Mouse (Mus musculus): ENCODE data around the gene Phyhd1.
A peak's percentile ranks its signal among the peaks of the same experiment; 100 is the strongest.

The Phyhd1 gene

DNA sequence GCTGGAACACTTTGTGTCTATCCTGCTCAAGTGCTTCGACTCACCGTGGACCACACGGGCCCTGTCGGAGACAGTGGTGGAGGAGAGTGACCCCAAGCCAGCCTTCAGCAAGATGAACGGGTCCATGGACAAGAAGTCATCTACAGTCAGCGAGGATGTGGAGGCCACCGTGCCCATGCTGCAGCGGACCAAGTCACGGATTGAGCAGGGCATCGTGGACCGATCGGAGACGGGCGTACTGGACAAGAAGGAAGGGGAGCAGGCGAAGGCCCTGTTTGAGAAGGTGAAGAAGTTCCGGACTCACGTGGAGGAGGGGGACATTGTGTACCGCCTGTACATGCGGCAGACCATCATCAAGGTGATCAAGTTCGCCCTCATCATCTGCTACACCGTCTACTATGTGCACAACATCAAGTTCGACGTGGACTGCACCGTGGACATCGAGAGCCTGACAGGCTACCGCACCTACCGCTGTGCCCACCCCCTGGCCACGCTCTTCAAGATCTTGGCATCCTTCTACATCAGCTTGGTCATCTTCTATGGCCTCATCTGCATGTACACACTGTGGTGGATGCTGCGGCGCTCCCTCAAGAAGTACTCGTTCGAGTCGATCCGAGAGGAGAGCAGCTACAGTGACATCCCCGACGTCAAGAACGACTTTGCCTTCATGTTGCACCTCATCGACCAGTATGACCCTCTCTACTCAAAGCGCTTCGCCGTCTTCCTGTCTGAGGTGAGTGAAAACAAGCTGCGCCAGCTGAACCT is 10.2 kb upstream of the Phyhd1 start:
- DNase-seq (ENCODE audit: inconsistent ontology term) = no peak

DNA sequence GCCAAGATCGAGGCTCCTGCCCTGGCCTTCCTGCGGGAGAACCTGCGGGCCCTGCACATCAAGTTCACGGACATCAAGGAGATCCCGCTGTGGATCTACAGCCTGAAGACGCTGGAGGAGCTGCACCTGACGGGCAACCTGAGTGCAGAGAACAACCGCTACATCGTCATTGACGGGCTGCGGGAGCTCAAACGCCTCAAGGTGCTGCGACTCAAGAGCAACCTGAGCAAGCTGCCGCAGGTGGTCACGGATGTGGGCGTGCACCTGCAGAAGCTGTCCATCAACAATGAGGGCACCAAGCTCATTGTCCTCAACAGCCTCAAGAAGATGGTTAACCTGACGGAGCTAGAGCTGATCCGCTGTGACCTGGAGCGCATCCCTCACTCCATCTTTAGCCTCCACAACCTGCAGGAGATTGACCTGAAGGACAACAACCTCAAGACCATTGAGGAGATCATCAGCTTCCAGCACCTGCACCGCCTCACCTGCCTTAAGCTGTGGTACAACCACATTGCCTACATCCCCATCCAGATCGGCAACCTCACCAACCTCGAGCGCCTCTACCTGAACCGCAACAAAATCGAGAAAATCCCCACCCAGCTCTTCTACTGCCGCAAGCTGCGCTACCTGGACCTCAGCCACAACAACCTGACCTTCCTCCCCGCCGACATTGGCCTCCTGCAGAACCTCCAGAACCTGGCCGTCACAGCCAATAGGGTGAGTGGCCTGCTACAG is 9.2 kb upstream of the Phyhd1 start:
- no peak for DNase-seq (ENCODE audit: inconsistent ontology term)

DNA sequence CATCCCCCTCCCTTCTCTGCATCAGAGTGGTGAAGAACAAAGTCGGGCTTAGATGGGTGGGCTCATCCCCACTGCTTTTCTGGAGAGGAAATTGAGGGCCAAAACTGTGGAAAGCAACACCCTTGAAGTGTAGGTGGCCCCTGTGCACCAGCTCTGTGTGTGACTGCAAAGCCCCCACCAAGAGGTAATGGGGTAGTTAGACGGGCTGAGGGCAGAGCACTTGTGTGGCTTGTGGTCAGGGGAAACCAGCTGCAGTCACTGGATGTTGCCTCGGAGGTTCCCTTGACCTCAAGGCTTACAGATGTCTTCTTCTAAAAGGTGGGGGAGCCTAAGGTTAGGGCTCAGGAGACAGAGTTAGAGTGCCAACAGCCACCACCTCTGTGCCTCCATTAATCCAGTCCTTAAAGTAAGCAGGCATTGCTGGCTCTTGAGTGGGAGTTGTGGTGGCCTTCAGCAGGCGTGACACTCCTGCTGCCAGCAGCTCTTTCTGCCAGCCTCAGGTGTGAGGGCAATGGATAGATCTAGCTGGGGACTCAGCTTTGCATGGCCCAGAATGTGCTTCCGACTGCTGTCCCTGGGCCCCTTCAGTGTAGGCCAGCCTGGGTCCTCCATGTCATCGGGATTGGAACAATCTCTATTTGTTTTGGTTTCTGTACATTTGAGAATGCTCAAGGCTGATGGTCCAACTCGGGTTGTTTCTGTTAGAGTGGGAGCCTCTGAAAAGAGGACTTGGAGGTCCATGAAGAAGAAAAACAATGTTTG is 8.1 kb upstream of the Phyhd1 start:
- no peak for DNase-seq (ENCODE audit: inconsistent ontology term)

- DNase-seq (ENCODE audit: inconsistent ontology term) = peak; percentile 55
Observed at GRCm38 (mm10) chr2:30258600-30258999, 7.4 kb upstream of the Phyhd1 start.

GRCm38 (mm10) chr2:30259131-30260064 is 6.6 kb upstream of the Phyhd1 start:
- DNase-seq (ENCODE audit: inconsistent ontology term) = no peak

- DNase-seq (ENCODE audit: inconsistent ontology term) = no peak
Observed at GRCm38 (mm10) chr2:30261064-30261736, 4.8 kb upstream of the Phyhd1 start.

DNA sequence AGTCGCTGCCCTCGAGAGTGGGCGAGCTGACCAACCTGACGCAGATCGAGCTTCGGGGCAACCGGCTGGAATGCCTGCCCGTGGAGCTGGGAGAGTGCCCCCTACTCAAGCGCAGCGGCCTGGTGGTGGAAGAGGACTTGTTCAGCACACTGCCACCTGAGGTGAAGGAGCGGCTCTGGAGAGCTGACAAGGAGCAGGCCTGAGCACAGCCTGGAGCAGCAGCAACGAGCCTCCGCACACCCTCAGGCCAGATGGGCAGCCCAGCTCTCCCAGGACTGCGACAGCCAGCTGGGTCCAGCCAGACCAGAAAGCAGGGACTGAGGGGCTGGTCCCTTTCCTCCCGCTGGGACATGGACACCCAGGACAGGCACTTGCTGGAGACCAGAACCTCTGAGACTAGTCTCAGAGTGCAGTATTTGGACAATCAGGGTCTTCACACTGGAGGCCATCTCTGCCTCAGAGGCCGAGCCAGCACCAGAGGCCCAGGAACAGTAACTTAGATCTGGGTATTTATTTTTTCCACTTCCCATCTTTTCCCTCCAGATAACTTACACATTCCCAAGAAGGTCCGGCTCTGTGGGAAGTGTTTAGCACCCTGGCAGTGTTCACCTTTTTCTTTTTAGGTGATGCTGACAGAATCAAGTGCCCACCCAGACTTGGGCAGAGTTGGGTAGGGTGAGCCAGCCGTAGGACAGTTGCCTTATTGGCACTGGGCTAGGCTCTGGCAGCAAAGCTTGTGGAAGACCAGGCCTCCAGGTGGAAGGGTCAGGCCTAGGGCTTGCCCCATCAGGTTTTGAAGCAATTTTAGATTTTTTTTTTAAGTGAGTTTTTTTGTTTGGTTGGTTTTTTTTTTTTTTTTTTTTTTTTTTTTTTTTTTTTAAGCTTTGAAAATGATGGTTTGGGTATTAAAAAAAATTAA is 3.8 kb upstream of the Phyhd1 start:
- DNase-seq (ENCODE audit: inconsistent ontology term) = no peak

- peak; percentile 55 for DNase-seq (ENCODE audit: inconsistent ontology term)
Observed at GRCm38 (mm10) chr2:30262840-30263441, 3.1 kb upstream of the Phyhd1 start.

DNA sequence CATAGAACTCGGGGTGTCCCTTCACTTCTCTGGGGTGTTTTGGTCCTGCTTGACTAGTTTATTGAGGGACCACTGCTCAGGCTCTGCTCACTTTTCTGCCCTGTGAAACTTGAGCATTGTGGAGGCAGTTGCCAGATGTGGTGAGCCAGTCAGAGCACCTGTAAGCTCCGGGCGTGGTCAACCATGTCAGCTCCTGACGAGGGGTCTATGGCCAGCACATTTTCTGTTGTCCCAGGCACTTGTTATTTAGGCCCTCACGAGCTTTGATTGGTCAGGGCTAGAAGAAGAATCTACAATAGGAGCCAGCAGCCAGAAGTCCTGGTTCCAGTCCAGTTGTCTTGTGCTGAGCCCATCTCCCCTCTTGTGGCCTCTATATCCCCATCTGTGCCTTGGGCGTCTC is 2.2 kb upstream of the Phyhd1 start:
- no peak for DNase-seq (ENCODE audit: inconsistent ontology term)

- no peak for DNase-seq (ENCODE audit: inconsistent ontology term)
Observed at GRCm38 (mm10) chr2:30264671-30265519, 1.1 kb upstream of the Phyhd1 start.

GRCm38 (mm10) chr2:30266392-30266941 is 464 bp downstream of the Phyhd1 start:
- DNase-seq (ENCODE audit: inconsistent ontology term) = peak; percentile 87

- DNase-seq (ENCODE audit: inconsistent ontology term) = no peak
Observed at GRCm38 (mm10) chr2:30267466-30267865, 1.5 kb downstream of the Phyhd1 start.

DNA sequence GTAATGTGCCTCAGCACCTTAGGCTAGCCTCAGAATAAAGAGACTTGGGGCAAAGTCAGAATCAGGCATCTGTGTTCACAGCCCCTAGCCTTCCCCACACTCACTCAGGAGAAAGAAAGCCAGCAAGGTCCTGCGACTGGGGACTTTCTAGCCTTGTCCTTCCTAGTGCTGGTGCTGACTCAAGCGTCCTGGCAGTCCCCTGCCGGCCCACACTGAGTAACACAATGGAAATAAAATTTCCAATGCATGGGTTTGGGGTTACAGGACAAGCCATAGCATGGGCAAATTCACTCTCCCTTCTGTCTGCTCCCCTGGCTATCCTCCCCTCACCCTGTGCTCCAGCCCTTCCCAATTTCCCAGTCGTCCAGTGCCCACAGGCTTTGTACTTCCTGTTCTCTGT is 2.4 kb downstream of the Phyhd1 start:
- no peak for DNase-seq (ENCODE audit: inconsistent ontology term)

DNA sequence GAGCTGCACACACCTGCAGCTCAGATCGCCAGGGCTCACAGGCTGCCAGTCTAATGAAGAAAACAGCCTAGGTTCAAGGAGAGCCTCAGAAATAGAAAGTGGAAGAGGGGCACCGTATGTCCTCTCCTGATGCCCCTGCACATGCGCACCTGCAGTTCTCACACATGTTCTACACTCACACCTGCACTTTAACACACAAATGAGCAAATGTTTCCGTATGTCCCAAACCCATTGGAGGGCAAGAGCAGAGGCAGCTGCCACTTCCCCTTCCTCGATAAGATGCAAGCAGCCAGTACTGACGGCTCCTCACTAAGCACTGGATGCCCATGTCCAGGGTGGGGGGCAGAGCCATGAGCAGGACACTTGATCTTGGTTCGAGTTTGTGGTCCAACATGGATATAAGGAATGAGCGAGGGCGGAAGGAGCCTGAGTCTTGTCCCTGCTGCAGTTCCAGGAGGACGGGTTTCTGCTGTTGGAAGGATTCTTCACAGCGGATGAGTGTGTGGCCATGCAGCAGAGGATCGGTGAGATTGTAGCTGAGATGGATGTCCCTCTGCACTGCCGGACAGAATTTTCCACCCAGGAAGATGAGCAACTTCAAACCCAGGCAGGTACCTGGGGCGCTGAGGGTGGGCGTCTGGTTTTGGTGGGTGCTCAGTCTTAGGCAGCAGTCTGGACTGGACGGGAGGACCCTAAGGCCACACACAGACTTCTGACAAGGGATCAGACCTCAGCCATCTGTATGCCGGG is 3.4 kb downstream of the Phyhd1 start:
- no peak for DNase-seq (ENCODE audit: inconsistent ontology term)

GRCm38 (mm10) chr2:30270134-30270533 is 4.1 kb downstream of the Phyhd1 start:
- peak; percentile 96 for DNase-seq (ENCODE audit: inconsistent ontology term)

GRCm38 (mm10) chr2:30280743-30281142 is 14.7 kb downstream of the Phyhd1 start, which contains the start of gene Gm28038:
TSS of gene Gm28038 (plus strand) at chr2:30281043.
- DNase-seq (ENCODE audit: inconsistent ontology term) = no peak

DNA sequence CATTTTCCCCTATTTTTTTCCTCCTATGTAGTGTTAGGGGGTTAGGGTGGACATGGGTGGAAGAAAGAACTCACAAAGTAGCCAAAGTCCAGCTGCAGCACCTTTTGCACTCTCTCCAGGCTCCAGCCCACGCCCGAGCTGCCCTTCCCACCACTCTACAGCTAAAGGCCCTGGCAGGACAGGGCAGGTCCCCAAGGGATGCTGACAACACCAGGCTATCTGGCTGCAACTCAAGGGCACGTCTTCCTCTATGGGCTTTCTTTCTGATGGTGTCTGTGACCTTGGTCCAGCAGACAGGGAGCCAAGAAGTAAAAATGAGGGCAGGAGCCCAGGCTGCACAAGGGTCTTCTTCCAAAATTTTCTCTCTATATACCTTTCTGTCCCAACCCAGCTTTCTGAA is 15.6 kb downstream of the Phyhd1 start:
- DNase-seq (ENCODE audit: inconsistent ontology term) = no peak
